Mouse (Mus musculus) liver (tissue): ENCODE measurements around the gene Sost.

Experiments used
- DNase-seq: peaks from one replicate; pipeline ENCODE4 v3.0.0-alpha.2; 2020; ENCODE audit warnings: mixed read lengths

Gene Sost

GRCm38 (mm10) chr11:101937108-101937507 is 29.7 kb downstream of the Sost start:
- no peak for DNase-seq

- no peak for DNase-seq
These were observed 30.4 kb downstream of the Sost start for GRCm38 (mm10) chr11:101936421-101936820.

- no peak for DNase-seq
These were observed 31.1 kb downstream of the Sost start for GRCm38 (mm10) chr11:101935743-101936142.

- DNase-seq = no peak
These were observed 34.8 kb downstream of the Sost start for GRCm38 (mm10) chr11:101931978-101932377.

- DNase-seq = peak; percentile 36
These were observed 38.6 kb downstream of the Sost start for GRCm38 (mm10) chr11:101928030-101928762.

- DNase-seq = no peak
These were observed 39.7 kb downstream of the Sost start for GRCm38 (mm10) chr11:101926951-101927589.

GRCm38 (mm10) chr11:101925636-101926035 is 41.2 kb downstream of the Sost start:
- no peak for DNase-seq

- no peak for DNase-seq
These were observed 42.3 kb downstream of the Sost start for GRCm38 (mm10) chr11:101924441-101924976.

GRCm38 (mm10) chr11:101923988-101924387 is 42.8 kb downstream of the Sost start:
- DNase-seq = no peak

GRCm38 (mm10) chr11:101921361-101921952 is 45.4 kb downstream of the Sost start:
- no peak for DNase-seq

- DNase-seq = peak; percentile 75
These were observed 47.2 kb downstream of the Sost start for GRCm38 (mm10) chr11:101919660-101920059.

- no peak for DNase-seq
These were observed 48.2 kb downstream of the Sost start for GRCm38 (mm10) chr11:101918609-101919008.

GRCm38 (mm10) chr11:101916772-101917171 is 50.0 kb downstream of the Sost start:
- DNase-seq = no peak

- no peak for DNase-seq
These were observed 53.2 kb downstream of the Sost start for GRCm38 (mm10) chr11:101913591-101913990.
